Mouse (Mus musculus) frontal cortex, postnatal 10 days (tissue): ENCODE results near the gene Fam186b.

ENCODE experiments used
- DNase-seq, 2 experiments: peaks; one replicate each; pipeline ENCODE4 v3.0.0; 2022; ENCODE audit warnings: low spot score in 2 of 2, mixed read lengths in 1 of 2

The Fam186b gene

GRCm38 (mm10) chr15:99295484-99295981 lies at the start of gene Fam186b:
TSS of gene Fam186b (minus strand) at chr15:99295888.
- peak in 1 of 2 experiments; percentile 51 for DNase-seq

- no peak for DNase-seq
These were observed 49.3 kb upstream of the Fam186b start for GRCm38 (mm10) chr15:99344961-99345360.

- no peak for DNase-seq
These were observed 48.6 kb upstream of the Fam186b start for GRCm38 (mm10) chr15:99344148-99344870.

- peak; percentile 43 to 52 for DNase-seq
These were observed 47.9 kb upstream of the Fam186b start for GRCm38 (mm10) chr15:99343414-99344147.

GRCm38 (mm10) chr15:99342194-99342981 lies 46.7 kb upstream of the Fam186b start:
- no peak for DNase-seq

GRCm38 (mm10) chr15:99341102-99341501 lies 45.4 kb upstream of the Fam186b start:
- DNase-seq: no peak

GRCm38 (mm10) chr15:99339669-99340068 lies 44.0 kb upstream of the Fam186b start:
- DNase-seq: no peak

GRCm38 (mm10) chr15:99338916-99339315 lies 43.2 kb upstream of the Fam186b start:
- no peak for DNase-seq

- no peak for DNase-seq
These were observed 40.2 kb upstream of the Fam186b start for GRCm38 (mm10) chr15:99335801-99336320.

GRCm38 (mm10) chr15:99334500-99334899 lies 38.8 kb upstream of the Fam186b start:
- no peak for DNase-seq

GRCm38 (mm10) chr15:99333676-99334065 lies 38.0 kb upstream of the Fam186b start:
- DNase-seq: no peak

GRCm38 (mm10) chr15:99332921-99333675 lies 37.4 kb upstream of the Fam186b start:
- DNase-seq: peak; percentile 42 to 58

- no peak for DNase-seq
These were observed 36.4 kb upstream of the Fam186b start for GRCm38 (mm10) chr15:99332111-99332510.

GRCm38 (mm10) chr15:99331341-99331740 lies 35.7 kb upstream of the Fam186b start:
- no peak for DNase-seq

GRCm38 (mm10) chr15:99330324-99330723 lies 34.6 kb upstream of the Fam186b start:
- no peak for DNase-seq

GRCm38 (mm10) chr15:99328011-99328410 lies 32.3 kb upstream of the Fam186b start:
- no peak for DNase-seq

GRCm38 (mm10) chr15:99326959-99327358 lies 31.3 kb upstream of the Fam186b start:
- no peak for DNase-seq

- no peak for DNase-seq
These were observed 30.7 kb upstream of the Fam186b start for GRCm38 (mm10) chr15:99326407-99326806.

- DNase-seq: no peak
These were observed 29.9 kb upstream of the Fam186b start for GRCm38 (mm10) chr15:99325598-99325997.

- no peak for DNase-seq
These were observed 28.5 kb upstream of the Fam186b start for GRCm38 (mm10) chr15:99324151-99324550.

- no peak for DNase-seq
These were observed 25.3 kb upstream of the Fam186b start for GRCm38 (mm10) chr15:99320978-99321377.
